Mouse (Mus musculus): Measurements from ENCODE around the gene Gm17482. TPM values are rescaled to one million over a fixed set of nuclear protein-coding genes. Genes with fewer than 3 reads are reported as not detected.
"Not testable (repeated sequence)": the region's sequence is repeated elsewhere in the genome, so short reads cannot be mapped to it uniquely, and the experiment has no call there.

Gene Gm17482
- polyA plus RNA-seq, 1 experiment from 2014 or later, result not detected

- H3K27me3 ChIP-seq (ENCODE audit: control insufficient read depth, insufficient read depth, low read depth, low read length); H3K4me2 ChIP-seq (ENCODE audit: low read depth, low read length); H3K4me1 ChIP-seq (replicated peaks; ENCODE audit: control insufficient read depth, insufficient read depth, low read length); H3K36me3 ChIP-seq (ENCODE audit: control insufficient read depth, insufficient read depth, low read length); H3K4me3 ChIP-seq (ENCODE audit: low read length); H3K9me3 ChIP-seq (ENCODE audit: control insufficient read depth, low read length); H3K27ac ChIP-seq (ENCODE audit: low read length); ATAC-seq (ENCODE audit: low read depth); H3K9ac ChIP-seq (ENCODE audit: low read length): not testable (repeated sequence)
- WGBS, result 29% methylated on average over 2 of the region's 2 CpGs
Measured at GRCm38 (mm10) chr6:115240431-115240830, 13.3 kb downstream of the Gm17482 start.

GRCm38 (mm10) chr6:115241131-115241699 is 14.1 kb downstream of the Gm17482 start:
- Histone ChIP-seq H3K27ac (ENCODE audit: low read length) (no peak overlapping the region), H3K4me2 (ENCODE audit: low read depth, low read length) (no peak overlapping the region), H3K9ac (ENCODE audit: low read length) (no peak overlapping the region), H3K9me3 (ENCODE audit: control insufficient read depth, low read length) (no peaks in the 10 kb centered on the region), H3K36me3 (ENCODE audit: control insufficient read depth, insufficient read depth, low read length) (no peaks in the 10 kb centered on the region), H3K27me3 (ENCODE audit: control insufficient read depth, insufficient read depth, low read depth, low read length) (no peaks in the 10 kb centered on the region), H3K4me3 (ENCODE audit: low read length) (no peak overlapping the region), H3K4me1 (replicated peaks; ENCODE audit: control insufficient read depth, insufficient read depth, low read length) (peaks cover 4% of the 10 kb centered on the region; the same call in 1 of the 2 replicates)
- 46% methylated on average over 3 of the region's 3 CpGs for WGBS
- peak; percentile 72 for ATAC-seq (ENCODE audit: low read depth)

- Histone ChIP-seq H3K9ac (ENCODE audit: low read length) (no peak overlapping the region), H3K4me2 (ENCODE audit: low read depth, low read length) (no peak overlapping the region)
- WGBS, result 75% methylated on average over 3 of the region's 3 CpGs
Measured at GRCm38 (mm10) chr6:115241939-115242338, 14.8 kb downstream of the Gm17482 start.

GRCm38 (mm10) chr6:115244222-115244621 is 17.1 kb downstream of the Gm17482 start:
- H3K27me3 ChIP-seq (ENCODE audit: control insufficient read depth, insufficient read depth, low read depth, low read length), result no peaks in the 10 kb centered on the region
- no peak overlapping the region for H3K9ac ChIP-seq (ENCODE audit: low read length)
- H3K27ac ChIP-seq (ENCODE audit: low read length), result no peak overlapping the region
- WGBS, result 69% methylated on average over 2 of the region's 2 CpGs
- peaks cover 4% of the 10 kb centered on the region; the same call in 1 of the 2 replicates for H3K4me1 ChIP-seq (replicated peaks; ENCODE audit: control insufficient read depth, insufficient read depth, low read length)
- H3K9me3 ChIP-seq (ENCODE audit: control insufficient read depth, low read length), result no peaks in the 10 kb centered on the region
- no peaks in the 10 kb centered on the region for H3K36me3 ChIP-seq (ENCODE audit: control insufficient read depth, insufficient read depth, low read length)
- H3K4me2 ChIP-seq (ENCODE audit: low read depth, low read length), result no peak overlapping the region
- H3K4me3 ChIP-seq (ENCODE audit: low read length), result no peak overlapping the region
- no peak for ATAC-seq (ENCODE audit: low read depth)

More at GRCm38 (mm10) chr6:115241939-115242338, 14.8 kb downstream of the Gm17482 start:
- peaks cover 4% of the 10 kb centered on the region; the same call in 1 of the 2 replicates for H3K4me1 ChIP-seq (replicated peaks; ENCODE audit: control insufficient read depth, insufficient read depth, low read length)
- no peaks in the 10 kb centered on the region for H3K9me3 ChIP-seq (ENCODE audit: control insufficient read depth, low read length)
- no peak overlapping the region for H3K4me3 ChIP-seq (ENCODE audit: low read length)
- ATAC-seq (ENCODE audit: low read depth), result no peak
- no peaks in the 10 kb centered on the region for H3K36me3 ChIP-seq (ENCODE audit: control insufficient read depth, insufficient read depth, low read length)
- no peak overlapping the region for H3K27ac ChIP-seq (ENCODE audit: low read length)
- no peaks in the 10 kb centered on the region for H3K27me3 ChIP-seq (ENCODE audit: control insufficient read depth, insufficient read depth, low read depth, low read length)

GRCm38 (mm10) chr6:115245500-115246058 is 18.4 kb downstream of the Gm17482 start:
- Histone ChIP-seq H3K4me2 (ENCODE audit: low read depth, low read length) (no peak overlapping the region), H3K9ac (ENCODE audit: low read length) (no peak overlapping the region), H3K4me1 (replicated peaks; ENCODE audit: control insufficient read depth, insufficient read depth, low read length) (peaks cover 4% of the 10 kb centered on the region; the same call in 1 of the 2 replicates), H3K9me3 (ENCODE audit: control insufficient read depth, low read length) (no peaks in the 10 kb centered on the region), H3K36me3 (ENCODE audit: control insufficient read depth, insufficient read depth, low read length) (no peaks in the 10 kb centered on the region), H3K4me3 (ENCODE audit: low read length) (no peak overlapping the region), H3K27me3 (ENCODE audit: control insufficient read depth, insufficient read depth, low read depth, low read length) (no peaks in the 10 kb centered on the region), H3K27ac (ENCODE audit: low read length) (no peak overlapping the region)
- WGBS, result 73% methylated on average over 3 of the region's 3 CpGs
- no peak for ATAC-seq (ENCODE audit: low read depth)

DNA sequence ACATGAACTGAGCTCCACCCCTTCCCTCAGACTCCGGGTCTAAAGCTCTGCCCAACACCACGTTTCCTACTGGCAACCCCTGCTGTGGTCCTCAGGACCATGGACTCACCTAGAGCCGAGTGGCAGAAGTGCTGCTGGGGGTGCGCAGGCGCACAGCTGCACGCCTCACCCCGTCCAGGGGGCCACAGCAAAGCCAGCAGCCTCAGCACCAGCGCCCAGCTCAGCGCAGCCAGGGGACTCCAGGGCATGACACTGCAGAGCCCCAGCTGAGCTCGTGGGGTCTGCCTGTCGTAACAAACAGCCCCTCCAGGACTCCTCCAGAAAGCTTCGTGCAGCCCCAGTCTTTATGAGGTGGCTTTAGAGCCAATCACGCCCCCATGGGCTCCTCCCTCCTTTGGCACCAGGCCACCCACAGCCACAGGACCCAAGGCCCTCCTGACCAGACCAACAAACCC is 24.4 kb downstream of the Gm17482 start:
- H3K36me3 ChIP-seq (ENCODE audit: control insufficient read depth, insufficient read depth, low read length), result no peaks in the 10 kb centered on the region
- ATAC-seq (ENCODE audit: low read depth), result peak; percentile 69
- peak overlapping the region; percentile 24 for H3K9ac ChIP-seq (ENCODE audit: low read length)
- H3K27ac ChIP-seq (ENCODE audit: low read length), result no peak overlapping the region
- no peaks in the 10 kb centered on the region for H3K27me3 ChIP-seq (ENCODE audit: control insufficient read depth, insufficient read depth, low read depth, low read length)
- H3K9me3 ChIP-seq (ENCODE audit: control insufficient read depth, low read length), result no peaks in the 10 kb centered on the region
- H3K4me2 ChIP-seq (ENCODE audit: low read depth, low read length), result peak overlapping the region; percentile 52
- H3K4me1 ChIP-seq (replicated peaks; ENCODE audit: control insufficient read depth, insufficient read depth, low read length), result peaks cover 6% of the 10 kb centered on the region
- 4% methylated on average over 13 of the region's 13 CpGs for WGBS
- H3K4me3 ChIP-seq (ENCODE audit: low read length), result peak overlapping the region; percentile 27

GRCm38 (mm10) chr6:115252099-115252873 is 25.1 kb downstream of the Gm17482 start, which contains the start of gene Timp4:
TSS of gene Timp4 (minus strand) at chr6:115252205.
- Histone ChIP-seq H3K27ac (ENCODE audit: low read length) (0 out of 2 replicates have a peak within 1 kb of the TSS, but pooled peaks have one; percentile 38), H3K4me1 (replicated peaks; ENCODE audit: control insufficient read depth, insufficient read depth, low read length) (peaks cover 6% of the 10 kb centered on the region), H3K9ac (ENCODE audit: low read length) (peak within 1 kb of the TSS; percentile 24), H3K36me3 (ENCODE audit: control insufficient read depth, insufficient read depth, low read length) (no peaks in the 10 kb centered on the region), H3K27me3 (ENCODE audit: control insufficient read depth, insufficient read depth, low read depth, low read length) (no peaks in the 10 kb centered on the region), H3K4me3 (ENCODE audit: low read length) (peak within 1 kb of the TSS; percentile 27), H3K4me2 (ENCODE audit: low read depth, low read length) (peak within 1 kb of the TSS; percentile 52), H3K9me3 (ENCODE audit: control insufficient read depth, low read length) (no peaks in the 10 kb centered on the region)
- 44% methylated on average over 7 of the region's 10 CpGs for WGBS
- peak; percentile 61; the same call in 1 of the 2 replicates for ATAC-seq (ENCODE audit: low read depth)

- Histone ChIP-seq H3K9ac (ENCODE audit: low read length) (no peak overlapping the region), H3K4me1 (replicated peaks; ENCODE audit: control insufficient read depth, insufficient read depth, low read length) (peaks cover 8% of the 10 kb centered on the region), H3K4me2 (ENCODE audit: low read depth, low read length) (no peak overlapping the region), H3K9me3 (ENCODE audit: control insufficient read depth, low read length) (no peaks in the 10 kb centered on the region), H3K27me3 (ENCODE audit: control insufficient read depth, insufficient read depth, low read depth, low read length) (no peaks in the 10 kb centered on the region), H3K4me3 (ENCODE audit: low read length) (no peak overlapping the region), H3K36me3 (ENCODE audit: control insufficient read depth, insufficient read depth, low read length) (no peaks in the 10 kb centered on the region), H3K27ac (ENCODE audit: low read length) (no peak overlapping the region)
- peak; percentile 41 for ATAC-seq (ENCODE audit: low read depth)
- WGBS, result 62% methylated on average over 3 of the region's 3 CpGs
Measured at GRCm38 (mm10) chr6:115255171-115255570, 28.0 kb downstream of the Gm17482 start.

- Histone ChIP-seq H3K27ac (ENCODE audit: low read length) (no peak overlapping the region), H3K36me3 (ENCODE audit: control insufficient read depth, insufficient read depth, low read length) (no peaks in the 10 kb centered on the region), H3K4me1 (replicated peaks; ENCODE audit: control insufficient read depth, insufficient read depth, low read length) (0 out of 2 replicates have a peak, but pooled peaks cover 2% of the 10 kb centered on the region), H3K4me2 (ENCODE audit: low read depth, low read length) (no peak overlapping the region), H3K9ac (ENCODE audit: low read length) (no peak overlapping the region), H3K9me3 (ENCODE audit: control insufficient read depth, low read length) (no peaks in the 10 kb centered on the region), H3K27me3 (ENCODE audit: control insufficient read depth, insufficient read depth, low read depth, low read length) (no peaks in the 10 kb centered on the region), H3K4me3 (ENCODE audit: low read length) (no peak overlapping the region)
- no peak for ATAC-seq (ENCODE audit: low read depth)
- WGBS, result 84% methylated on average over 3 of the region's 3 CpGs
Measured at GRCm38 (mm10) chr6:115260507-115260906, 33.4 kb downstream of the Gm17482 start.
